Comparison of ENCODE assay signal across 9 mouse cellular contexts in the genomic region with DNA sequence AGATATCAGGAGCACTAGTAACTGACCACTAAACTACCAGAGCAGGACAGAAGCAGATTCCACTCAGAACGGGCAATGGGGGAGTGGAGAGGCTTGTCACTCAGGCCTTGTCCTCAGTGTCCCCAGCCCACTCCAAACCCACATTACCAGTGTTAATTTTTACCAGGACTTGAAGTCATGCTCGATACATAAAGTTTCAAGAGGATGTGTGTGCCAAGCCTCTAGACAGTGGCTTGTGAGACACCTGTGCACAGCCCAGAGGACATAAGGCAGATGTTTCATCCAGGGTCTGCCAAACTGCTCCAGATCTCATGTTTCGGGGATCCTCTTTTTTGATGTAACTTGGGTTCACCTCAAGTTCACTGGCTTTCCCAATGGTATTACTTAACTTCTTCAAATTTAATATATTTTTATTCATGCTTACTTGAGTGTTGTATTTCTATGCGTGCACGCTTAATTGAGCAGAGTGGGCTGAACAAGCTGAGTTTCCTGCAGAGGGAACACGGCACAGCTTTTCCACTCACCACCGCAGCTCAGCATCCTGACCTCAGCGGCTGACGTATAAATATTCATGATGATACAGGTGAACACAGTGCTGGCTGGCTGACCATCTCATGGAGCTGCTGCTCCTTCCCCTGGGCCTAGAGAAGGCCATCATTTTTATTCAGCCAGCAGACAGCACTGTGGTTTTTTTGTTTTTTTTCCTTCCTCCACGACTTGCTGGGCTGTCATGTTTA.
DNase-seq lines count a peak whose midpoint lies in the region; ATAC-seq and TF ChIP-seq lines count a peak whose summit lies in the region.
"Had no signal": no experiment of that assay in that cellular context is flagged by ENCODE, and none has a peak within 500 bp of the region (broad histone marks: within the 10 kb centered on the region; RNA-seq: fewer than 3 reads in every experiment).

No protein-coding gene starts in this region.

- no peak overlapping the region for H3K9ac ChIP-seq in forebrain, embryonic 13.5 days
- no peak overlapping the region for H3K9ac ChIP-seq in intestine, embryonic 15.5 days
- no peak overlapping the region for H3K9ac ChIP-seq in neural tube, embryonic 14.5 days (replicated peaks; ENCODE audit: low read depth, low read length)

- ATAC-seq in forebrain, embryonic 13.5 days, result no peak
- no peak for ATAC-seq in intestine, embryonic 15.5 days
- ATAC-seq in neural tube, embryonic 14.5 days (ENCODE audit: low read depth), result no peak; the same call in 1 of the 2 replicates
- no peak for ATAC-seq in granulocyte monocyte progenitor cell, adult 5-6 weeks (replicated peaks; ENCODE audit: poor library complexity, severe bottlenecking)

- H3K9me3 ChIP-seq in forebrain, embryonic 13.5 days (replicated peaks), result no peaks in the 10 kb centered on the region
- H3K9me3 ChIP-seq in intestine, embryonic 15.5 days, result no peaks in the 10 kb centered on the region
- no peaks in the 10 kb centered on the region for H3K9me3 ChIP-seq in neural tube, embryonic 14.5 days (ENCODE audit: control insufficient read depth, low read length)

- intact Hi-C loops in left cerebral cortex, adult 2 months (cut with DNase I), result no loop called here
- intact Hi-C loops in left cerebral cortex, postnatal 4 days (cut with DNase I), result no loop called here

- no peak for TF ChIP-seq CTCF in left cerebral cortex, adult 2 months (IDR thresholded peaks at IDR 0.05)

- H3K4me1 ChIP-seq in forebrain, embryonic 13.5 days, result peaks cover 21% of the 10 kb centered on the region
- H3K4me1 ChIP-seq in intestine, embryonic 15.5 days (replicated peaks), result peaks cover 7% of the 10 kb centered on the region; the same call in 1 of the 2 replicates
- H3K4me1 ChIP-seq in neural tube, embryonic 14.5 days (ENCODE audit: control insufficient read depth, insufficient read depth, low read length), result peaks cover 14% of the 10 kb centered on the region

- H3K27ac ChIP-seq in left cerebral cortex, adult 2 months, result 0 out of 2 replicates have a peak overlapping the region, but pooled peaks have one; percentile 24
- H3K27ac ChIP-seq in forebrain, embryonic 13.5 days, result peak overlapping the region; percentile 80
- peak overlapping the region; percentile 88; the same call in 1 of the 2 replicates for H3K27ac ChIP-seq in intestine, embryonic 15.5 days
- H3K27ac ChIP-seq in neural tube, embryonic 14.5 days (ENCODE audit: low read depth, low read length), result peak overlapping the region; percentile 61

- H3K27me3 ChIP-seq in forebrain, embryonic 13.5 days, result no peaks in the 10 kb centered on the region
- H3K27me3 ChIP-seq in intestine, embryonic 15.5 days (replicated peaks), result no peaks in the 10 kb centered on the region
- no peaks in the 10 kb centered on the region for H3K27me3 ChIP-seq in neural tube, embryonic 14.5 days (ENCODE audit: control insufficient read depth, insufficient read depth, low read length)

- peaks cover 9% of the 10 kb centered on the region; the same call in 1 of the 2 replicates for H3K36me3 ChIP-seq in forebrain, embryonic 13.5 days (ENCODE audit: poor library complexity, severe bottlenecking)
- H3K36me3 ChIP-seq in intestine, embryonic 15.5 days, result no peaks in the 10 kb centered on the region
- no peaks in the 10 kb centered on the region for H3K36me3 ChIP-seq in neural tube, embryonic 14.5 days (ENCODE audit: control insufficient read depth, insufficient read depth, low read length)

- 30% methylated on average over 10 of the region's 10 CpGs for WGBS in forebrain, embryonic 13.5 days
- 45% methylated on average over 10 of the region's 10 CpGs for WGBS in intestine, embryonic 15.5 days
- WGBS in neural tube, embryonic 14.5 days, result 21% methylated on average over 10 of the region's 10 CpGs

- H3K4me2 ChIP-seq in forebrain, embryonic 13.5 days, result peak overlapping the region; percentile 5; the same call in 1 of the 2 replicates
- no peak overlapping the region for H3K4me2 ChIP-seq in intestine, embryonic 15.5 days (replicated peaks)
- H3K4me2 ChIP-seq in neural tube, embryonic 14.5 days (ENCODE audit: low read depth, low read length), result no peak overlapping the region

- no peak for DNase-seq in left cerebral cortex, adult 2 months (ENCODE audit: extremely low spot score in 1 of 2, low spot score in 2 of 2)
- no peak for DNase-seq in left cerebral cortex, postnatal 4 days
- DNase-seq in cerebellum, adult 11-12 months, result no peak
- no peak for DNase-seq in layer of hippocampus, adult 9-11 months

- no peak overlapping the region for H3K4me3 ChIP-seq in left cerebral cortex, adult 2 months
- no peak overlapping the region for H3K4me3 ChIP-seq in forebrain, embryonic 13.5 days
- no peak overlapping the region for H3K4me3 ChIP-seq in intestine, embryonic 15.5 days (replicated peaks)
- H3K4me3 ChIP-seq in neural tube, embryonic 14.5 days (ENCODE audit: low read depth, low read length), result no peak overlapping the region
- H3K4me3 ChIP-seq: myocyte had no signal

Comparison
In these comparisons a context has a peak if more than half of its experiments do, and no peak if none do; other contexts are left out.
1. H3K27ac ChIP-seq: peak in every context shown above with its lines; median percentile 88 in intestine, embryonic 15.5 days; 80 in forebrain, embryonic 13.5 days; 61 in neural tube, embryonic 14.5 days; 24 in left cerebral cortex, adult 2 months.